In the genomic region with DNA sequence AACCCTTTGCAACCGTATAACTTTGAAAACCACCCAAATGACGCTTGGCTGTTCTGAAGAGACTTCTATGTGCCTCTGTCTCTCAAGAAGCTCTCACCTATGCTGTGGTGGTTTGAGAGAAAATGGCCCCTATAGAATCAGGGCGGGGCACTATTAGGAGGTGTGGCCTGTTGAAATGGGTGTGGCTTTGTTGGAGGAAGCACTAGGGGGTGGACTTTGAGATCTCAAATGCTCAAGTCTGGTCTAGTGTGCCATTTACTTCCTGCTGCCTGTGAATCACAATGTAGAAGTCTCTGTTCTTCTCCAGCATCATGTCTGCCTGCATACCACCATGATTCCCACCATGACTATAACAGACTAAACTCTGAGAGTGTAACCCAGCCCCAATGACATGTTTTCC, we compare ENCODE assay signal across 19 mouse cellular contexts. TPM values are rescaled to one million over a fixed set of nuclear protein-coding genes. Genes with fewer than 3 reads are reported as not detected.
"Had no signal": no experiment of that assay in that cellular context is flagged by ENCODE, and none has a peak within 500 bp of the region (broad histone marks: within the 10 kb centered on the region; RNA-seq: fewer than 3 reads in every experiment).

No protein-coding gene starts in this region.

- H3K4me1 ChIP-seq: midbrain, embryonic 10.5 days; midbrain, embryonic 12.5 days; neural tube, embryonic 13.5 days; neural tube, embryonic 15.5 days had no signal

- ATAC-seq: midbrain, embryonic 16.5 days had no signal

- H3K9ac ChIP-seq: lung, embryonic 14.5 days; midbrain, embryonic 12.5 days; neural tube, embryonic 13.5 days; neural tube, embryonic 15.5 days had no signal

- H3K27me3 ChIP-seq: midbrain, embryonic 12.5 days; neural tube, embryonic 13.5 days; neural tube, embryonic 15.5 days had no signal

- H3K4me2 ChIP-seq: lung, embryonic 14.5 days; midbrain, embryonic 12.5 days; neural tube, embryonic 13.5 days; neural tube, embryonic 15.5 days had no signal

- H3K9me3 ChIP-seq: neural tube, embryonic 13.5 days had no signal

- H3K4me3 ChIP-seq: midbrain, embryonic 10.5 days; midbrain, embryonic 12.5 days; myocyte; neural tube, embryonic 13.5 days; neural tube, embryonic 15.5 days had no signal

- H3K27ac ChIP-seq: midbrain, embryonic 10.5 days; midbrain, embryonic 12.5 days; neural tube, embryonic 13.5 days; neural tube, embryonic 15.5 days had no signal

- H3K36me3 ChIP-seq: midbrain, embryonic 10.5 days; midbrain, embryonic 12.5 days; neural tube, embryonic 13.5 days; neural tube, embryonic 15.5 days had no signal

- DNase-seq: lung, embryonic 14.5 days; lung, postnatal 10 days; lung, postnatal 4 days; midbrain, embryonic 14.5 days; retina, postnatal 1 day; right cerebral cortex, adult 18-20 months; right cerebral cortex, postnatal 25 days; right cerebral cortex, postnatal 4 days; spleen, adult 18-20 months; thymus, adult 2 months; thymus, postnatal 25 days; thymus, postnatal 4 days had no signal

RNA-seq across cellular contexts. Expression of gene Pcsk6, which starts 21.8 kb away (rescaled TPM):
- total RNA-seq: megakaryocyte, adult 5-6 weeks had no signal
